Mouse (Mus musculus) adrenal gland, postnatal 14 days (tissue): Measurements from ENCODE around the gene Tfpi2. TPM values are rescaled to one million over a fixed set of nuclear protein-coding genes. Genes with fewer than 3 reads are reported as not detected.

ENCODE experiments used
- DNase-seq: peaks from one replicate; pipeline ENCODE4 v3.0.0; 2021; ENCODE audit warnings: mixed read lengths
- long read RNA-seq, 2 experiments: library from polyadenylated mRNA; stranded (forward); transcript quantifications; one replicate each; pipeline ENCODE4 v2.0.0; 2021
- total RNA-seq: library from RNA; stranded (reverse); gene quantifications from 2 replicates; pipeline ENCODE4 v1.2.3, GENCODE M21; 2021

The Tfpi2 gene
- 5.4 and 10.8 TPM in 2 replicates for total RNA-seq
- long read RNA-seq, experiment 1, partial matches to known transcripts, result 0 of 3 reads
- long read RNA-seq, experiment 1, other reads (novel, unspliced or antisense), result 0 of 3 reads
- long read RNA-seq, experiment 2, partial matches to known transcripts, result 0 of 5 reads
- long read RNA-seq, experiment 2, other reads (novel, unspliced or antisense), result 3 of 5 reads

DNA sequence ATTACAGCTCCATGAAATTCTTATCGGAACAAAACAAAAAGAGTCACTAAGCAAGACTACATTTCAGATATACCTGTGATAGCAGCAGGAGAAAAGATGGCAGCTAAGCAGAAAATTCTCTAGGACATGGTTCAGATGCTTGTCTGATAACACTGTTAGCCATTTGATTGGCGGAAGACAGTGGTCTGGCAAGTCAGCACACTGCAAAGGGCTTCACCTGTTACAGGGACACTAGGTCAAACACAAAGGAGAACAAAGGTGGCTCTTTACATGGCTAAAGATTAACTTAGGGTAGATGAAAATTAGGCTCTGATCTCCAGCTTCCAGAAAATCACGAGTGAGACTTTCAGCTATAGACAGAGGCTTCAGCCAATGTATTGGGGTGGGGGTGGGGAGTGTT is at the start of gene Tfpi2:
Gene Tfpi2, minus strand, starts transcription at position 170 of the 400 bp plus-strand sequence.
- no peak for DNase-seq

DNA sequence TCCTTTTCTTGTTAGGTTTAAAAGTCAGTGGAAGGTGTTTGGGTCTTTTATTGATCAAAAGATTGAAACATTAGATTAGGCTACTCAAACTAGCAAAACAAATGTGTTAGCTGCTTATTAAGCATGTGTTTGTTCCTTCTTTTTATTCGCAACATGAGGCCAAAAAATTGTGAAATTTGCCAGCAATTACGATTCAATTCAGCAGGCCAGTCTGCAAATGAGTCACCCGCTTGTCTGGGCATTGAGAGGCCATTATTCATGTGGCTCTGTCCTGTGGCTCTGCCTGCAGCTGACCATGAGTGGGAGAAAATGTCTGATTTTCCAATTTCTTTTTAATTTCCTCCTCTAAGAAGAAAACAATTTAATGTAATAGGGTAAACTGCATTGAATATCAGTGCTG is 42.2 kb upstream of the Tfpi2 start:
- peak; percentile 52 for DNase-seq

- DNase-seq, result no peak
Observed at GRCm38 (mm10) chr6:4026367-4026766, 37.6 kb upstream of the Tfpi2 start.

- DNase-seq, result no peak
Observed at GRCm38 (mm10) chr6:4022645-4023044, 33.9 kb upstream of the Tfpi2 start.

GRCm38 (mm10) chr6:4009548-4009947 is 20.8 kb upstream of the Tfpi2 start:
- no peak for DNase-seq

DNA sequence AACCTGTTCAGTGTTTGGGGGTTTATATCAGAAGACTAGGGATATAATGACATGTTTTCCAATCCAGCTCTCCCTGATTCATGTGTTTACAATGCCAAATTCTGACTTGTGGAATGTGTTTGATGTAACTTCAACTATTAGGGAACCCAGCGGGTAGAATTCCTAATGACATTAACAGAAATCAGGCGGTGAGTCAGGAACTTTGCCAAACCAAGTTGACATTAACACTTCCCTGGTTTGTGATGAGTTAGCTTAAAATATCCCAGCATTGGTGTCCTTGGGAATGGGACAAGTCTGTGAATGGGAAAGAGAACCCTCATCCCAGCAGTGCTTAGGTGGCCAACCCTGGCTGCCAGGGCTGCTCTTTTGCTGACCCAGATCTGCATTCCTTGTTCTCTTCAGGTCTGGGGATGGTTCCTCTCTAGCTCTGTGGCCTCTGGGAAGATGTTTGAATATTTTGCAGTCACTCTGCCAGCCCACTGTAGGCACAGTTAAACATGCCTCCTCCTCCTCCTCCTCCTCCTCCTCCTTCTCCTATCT is 19.9 kb upstream of the Tfpi2 start:
- DNase-seq, result no peak

- DNase-seq, result no peak
Observed at GRCm38 (mm10) chr6:4004808-4005207, 16.1 kb upstream of the Tfpi2 start.

- peak; percentile 75 for DNase-seq
Observed at GRCm38 (mm10) chr6:4003890-4004306, 15.2 kb upstream of the Tfpi2 start, which contains the start of gene Gng11. Gene Gng11, plus strand, starts transcription at chr6:4003904.

DNA sequence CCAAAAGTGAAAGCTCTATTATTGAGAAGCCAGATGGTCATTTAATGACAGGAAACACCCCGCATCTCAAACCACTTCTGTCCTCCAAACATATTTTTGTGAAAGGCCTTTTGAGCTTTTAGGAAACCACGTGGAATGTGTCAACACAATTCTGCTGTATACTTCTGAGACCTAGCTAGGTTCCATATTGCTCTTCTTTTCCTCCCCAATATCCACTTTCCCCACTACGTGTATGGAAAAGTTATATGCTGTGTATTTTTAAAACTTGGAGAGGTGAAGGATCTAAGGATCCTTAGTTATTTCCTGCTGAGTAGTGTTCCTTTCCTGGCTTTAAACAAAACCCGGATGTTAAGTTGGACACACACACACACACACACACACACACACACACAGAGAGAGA is 14.7 kb upstream of the Tfpi2 start:
- DNase-seq, result no peak

GRCm38 (mm10) chr6:4000716-4001115 is 12.0 kb upstream of the Tfpi2 start:
- DNase-seq, result no peak

GRCm38 (mm10) chr6:3999296-3999695 is 10.6 kb upstream of the Tfpi2 start:
- no peak for DNase-seq

- no peak for DNase-seq
Observed at GRCm38 (mm10) chr6:3998089-3998488, 9.4 kb upstream of the Tfpi2 start.

DNA sequence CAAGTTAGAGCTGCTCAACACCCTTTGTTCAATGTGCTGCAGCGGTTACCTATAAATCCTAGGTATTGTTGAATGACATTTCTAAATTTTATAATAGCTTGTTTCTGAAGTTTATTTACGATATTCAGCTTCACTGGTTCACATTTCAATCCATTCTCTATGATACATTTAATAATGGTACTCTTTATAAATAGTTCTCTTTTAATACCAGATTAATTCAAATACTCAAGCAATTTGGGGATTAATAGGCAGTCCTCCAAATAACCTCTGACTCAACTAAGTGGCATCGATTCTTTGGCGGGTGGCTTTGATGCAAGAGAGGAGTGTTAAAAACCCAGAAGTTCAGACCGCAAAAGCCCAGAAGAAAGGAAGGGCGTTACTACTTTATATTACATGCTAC is 4.8 kb upstream of the Tfpi2 start, which contains the start of gene Gngt1:
Gene Gngt1, plus strand, starts transcription at position 301 of the 400 bp plus-strand sequence.
- DNase-seq, result no peak

DNA sequence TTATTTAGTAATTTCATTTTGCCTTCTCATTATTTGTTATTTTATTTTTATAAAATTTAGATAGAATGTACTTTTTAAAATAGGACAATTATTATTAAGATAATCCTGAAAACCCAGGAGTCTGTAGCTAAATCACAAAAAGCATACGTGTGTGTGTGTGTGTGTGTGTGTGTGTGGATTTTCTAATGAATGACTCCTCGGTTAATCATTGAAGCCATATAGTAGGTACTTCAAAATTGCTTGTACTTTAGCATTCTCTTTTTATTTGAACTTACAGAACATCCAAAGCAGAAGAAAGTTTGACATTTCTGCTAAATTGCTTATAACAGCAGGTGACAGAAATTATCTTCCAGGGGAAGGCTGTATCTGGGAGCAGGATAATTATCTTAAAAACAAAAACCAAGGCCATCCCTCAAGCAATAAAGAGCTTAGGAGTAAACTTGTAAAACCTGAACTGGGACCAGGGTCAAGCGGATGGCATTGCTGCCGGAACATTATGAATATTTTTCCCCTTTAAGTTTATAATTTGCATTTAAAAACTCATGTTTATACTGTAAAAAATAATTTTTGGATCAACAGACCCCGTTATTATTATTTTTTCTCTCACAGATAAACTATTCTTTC is 5.9 kb downstream of the Tfpi2 start:
- DNase-seq, result no peak

- no peak for DNase-seq
Observed at GRCm38 (mm10) chr6:3973679-3974078, 15.0 kb downstream of the Tfpi2 start.

DNA sequence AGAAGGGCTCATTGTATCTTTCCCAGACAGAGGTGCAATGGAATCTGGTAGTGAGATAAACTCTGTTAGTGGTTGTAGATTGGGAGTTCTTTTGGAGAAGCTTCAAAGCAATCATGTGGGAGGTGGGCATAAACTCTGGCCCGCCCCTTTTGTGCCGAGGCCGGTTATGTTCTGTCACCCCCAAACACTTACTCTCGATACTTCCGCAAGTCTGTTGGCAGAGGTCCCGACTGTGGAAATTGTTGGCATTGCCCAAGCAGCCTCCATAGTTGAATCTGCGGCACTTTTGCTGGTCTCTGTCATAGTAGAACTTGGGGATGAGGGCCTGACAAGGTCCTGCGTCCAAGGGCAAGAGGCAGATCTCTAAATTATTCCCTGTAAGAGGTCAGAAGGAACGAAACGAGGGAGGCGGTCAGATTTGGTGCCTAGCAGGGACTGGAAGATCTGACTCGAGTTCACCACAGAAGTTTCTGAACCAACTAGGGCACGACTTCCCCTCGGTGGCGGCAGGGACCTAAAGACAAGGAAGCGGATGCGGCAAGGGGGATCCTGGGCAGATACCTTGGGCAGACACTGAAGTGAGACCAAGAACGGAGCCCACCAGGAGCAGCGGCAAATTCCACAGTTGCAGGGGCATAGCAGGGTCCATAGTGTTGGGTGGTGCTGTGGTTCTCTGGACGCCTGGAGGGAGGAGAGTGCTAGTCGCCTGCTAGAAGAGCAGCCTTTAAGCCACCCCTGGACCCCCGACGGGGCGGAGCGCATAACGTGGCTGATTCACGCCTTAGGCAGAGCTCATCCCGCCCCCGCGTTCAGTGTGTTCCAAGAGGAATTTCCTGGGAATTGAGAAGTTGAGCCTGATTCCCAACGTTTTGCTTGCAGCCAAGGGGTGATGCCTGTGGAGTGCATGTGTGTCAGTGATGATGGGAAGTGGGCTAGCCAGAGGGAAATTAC is 20.8 kb downstream of the Tfpi2 start:
- DNase-seq, result peak; percentile 49

GRCm38 (mm10) chr6:3954969-3955368 is 33.8 kb downstream of the Tfpi2 start:
- no peak for DNase-seq

GRCm38 (mm10) chr6:3936140-3936714 is 52.5 kb downstream of the Tfpi2 start:
- DNase-seq, result no peak

DNA sequence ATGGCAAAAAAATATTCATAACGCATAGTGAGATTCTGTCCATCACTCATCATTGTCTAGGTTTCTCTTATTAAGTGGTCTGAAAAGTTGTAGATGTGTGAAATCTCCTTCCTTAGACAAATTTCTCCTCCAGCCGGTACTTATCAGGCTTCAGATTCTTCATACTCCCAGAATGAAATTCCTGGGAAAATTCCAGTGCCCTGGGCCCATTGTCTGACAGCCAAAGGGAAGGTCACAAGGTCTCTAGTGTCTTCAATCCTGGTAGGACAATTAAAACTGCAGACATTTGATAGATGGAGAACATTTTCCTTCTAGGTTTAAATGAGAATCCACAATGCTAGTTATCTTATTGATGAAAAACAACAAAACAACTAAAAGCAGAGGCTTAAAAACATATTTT is 53.1 kb downstream of the Tfpi2 start:
- DNase-seq, result no peak

DNA sequence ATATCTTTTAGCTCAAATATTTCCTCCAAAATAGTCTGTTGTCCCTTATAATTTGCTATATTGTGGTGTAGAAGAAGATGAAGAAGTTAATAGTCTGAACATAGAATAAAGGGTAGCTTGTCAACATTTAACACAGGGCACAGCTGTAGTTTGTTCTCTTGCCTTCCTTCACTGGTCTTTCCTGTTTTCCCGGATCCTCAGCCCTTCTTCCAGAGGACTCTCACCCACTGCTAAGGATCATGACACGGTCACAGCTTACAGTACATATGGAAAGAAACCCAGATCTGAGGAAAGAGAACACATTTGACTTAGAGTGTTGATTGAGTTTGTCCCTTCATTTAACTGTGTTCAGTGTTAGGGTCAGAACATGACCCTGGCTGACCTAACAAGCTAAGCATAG is 53.7 kb downstream of the Tfpi2 start:
- DNase-seq, result no peak

- no peak for DNase-seq
Observed at GRCm38 (mm10) chr6:3926140-3926539, 62.6 kb downstream of the Tfpi2 start.

DNA sequence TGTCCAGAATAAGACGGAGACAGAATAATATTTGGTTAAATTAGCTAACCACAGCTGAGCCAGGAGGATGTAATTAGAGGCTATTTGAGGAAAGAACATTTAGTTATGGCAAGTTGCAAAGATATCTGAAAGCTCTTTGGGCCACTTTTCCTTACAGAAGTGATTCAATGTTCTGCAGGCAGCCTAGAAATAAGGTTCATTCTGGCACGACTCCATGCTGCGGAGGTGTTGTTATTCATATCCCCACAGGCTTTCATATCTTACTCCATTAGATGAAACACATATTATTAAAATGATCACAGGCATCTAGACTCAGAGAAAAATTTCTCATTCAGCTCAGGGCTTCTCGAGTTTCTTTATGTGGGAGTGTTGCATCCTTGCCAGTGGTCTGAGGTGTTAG is 65.8 kb downstream of the Tfpi2 start:
- DNase-seq, result no peak
